ENCODE assay signal across 11 mouse cellular contexts in genomic region chr4:47881560-47881959, GRCm38 (mm10).
DNase-seq lines count a peak whose midpoint lies in the region; ATAC-seq lines count a peak whose summit lies in the region.
"Had no signal": no experiment of that assay in that cellular context is flagged by ENCODE, and none has a peak within 500 bp of the region (broad histone marks: within the 10 kb centered on the region; RNA-seq: fewer than 3 reads in every experiment).

No protein-coding gene starts in this region.

- intact Hi-C loops in left cerebral cortex, postnatal 36 days (cut with DNase I), result no loop called here

- no peak for ATAC-seq in hindbrain, embryonic 13.5 days (ENCODE audit: low FRiP score)
- ATAC-seq: liver, embryonic 12.5 days had no signal

- H3K27ac ChIP-seq in hindbrain, embryonic 13.5 days, result peak overlapping the region; percentile 65
- H3K27ac ChIP-seq in hindbrain, embryonic 10.5 days, result no peak overlapping the region
- H3K27ac ChIP-seq: liver, embryonic 12.5 days had no signal

- peaks cover 6% of the 10 kb centered on the region for H3K4me1 ChIP-seq in hindbrain, embryonic 13.5 days (replicated peaks)
- H3K4me1 ChIP-seq in hindbrain, embryonic 10.5 days (replicated peaks), result peaks cover 8% of the 10 kb centered on the region; the same call in 1 of the 2 replicates
- H3K4me1 ChIP-seq: heart, embryonic 12.5 days; liver, embryonic 12.5 days had no signal

- H3K4me2 ChIP-seq in hindbrain, embryonic 13.5 days, result no peak overlapping the region
- H3K4me2 ChIP-seq: heart, embryonic 12.5 days; liver, embryonic 12.5 days had no signal

- WGBS in hindbrain, embryonic 13.5 days, result 54% methylated on average over 9 of the region's 9 CpGs
- 76% methylated on average over 9 of the region's 9 CpGs for WGBS in hindbrain, embryonic 10.5 days

- no peaks in the 10 kb centered on the region for H3K36me3 ChIP-seq in hindbrain, embryonic 13.5 days
- H3K36me3 ChIP-seq in hindbrain, embryonic 10.5 days, result no peaks in the 10 kb centered on the region
- H3K36me3 ChIP-seq: heart, embryonic 12.5 days; liver, embryonic 12.5 days had no signal

- no peaks in the 10 kb centered on the region for H3K9me3 ChIP-seq in hindbrain, embryonic 13.5 days
- H3K9me3 ChIP-seq in hindbrain, embryonic 10.5 days, result no peaks in the 10 kb centered on the region
- H3K9me3 ChIP-seq: heart, embryonic 12.5 days; liver, embryonic 12.5 days had no signal

- H3K9ac ChIP-seq in hindbrain, embryonic 13.5 days, result no peak overlapping the region
- H3K9ac ChIP-seq: heart, embryonic 12.5 days; liver, embryonic 12.5 days had no signal

- no peak overlapping the region for H3K4me3 ChIP-seq in hindbrain, embryonic 13.5 days
- no peak overlapping the region for H3K4me3 ChIP-seq in hindbrain, embryonic 10.5 days
- H3K4me3 ChIP-seq: heart, embryonic 12.5 days; liver, embryonic 12.5 days had no signal

- H3K27me3 ChIP-seq in hindbrain, embryonic 13.5 days, result no peaks in the 10 kb centered on the region
- H3K27me3 ChIP-seq in hindbrain, embryonic 10.5 days (ENCODE audit: insufficient read depth, poor library complexity, severe bottlenecking), result no peaks in the 10 kb centered on the region
- H3K27me3 ChIP-seq: heart, embryonic 12.5 days; liver, embryonic 12.5 days had no signal

- DNase-seq in hindbrain, embryonic 10.5 days (ENCODE audit: low spot score), result no peak
- DNase-seq in cerebellum, adult 18-20 months, result peak; percentile 68 to 70
- DNase-seq in layer of hippocampus, adult 11-12 months (ENCODE audit: low spot score), result peak; percentile 69
- peak; percentile 25 to 54 for DNase-seq in left cerebral cortex, postnatal 36 days (ENCODE audit: low spot score in 2 of 2)
- no peak for DNase-seq in urinary bladder, postnatal 14 days (ENCODE audit: low spot score)
- no peak for DNase-seq in MN1 (ENCODE audit: low spot score)
- no peak for DNase-seq in lung, postnatal 14 days
- DNase-seq: kidney, adult 8-10 months had no signal

Comparison
In these comparisons a context has a peak if more than half of its experiments do, and no peak if none do; other contexts are left out.
1. DNase-seq: peak in cerebellum, adult 18-20 months (2 of 2), layer of hippocampus, adult 11-12 months (single experiment) and left cerebral cortex, postnatal 36 days (2 of 2); none in hindbrain, embryonic 10.5 days (single experiment), urinary bladder, postnatal 14 days (single experiment), MN1 (single experiment) and lung, postnatal 14 days (single experiment).